Mouse (Mus musculus) embryonic facial prominence, embryonic 14.5 days (tissue): ENCODE measurements around the gene Zdhhc14. TPM values are rescaled to one million over a fixed set of nuclear protein-coding genes. Genes with fewer than 3 reads are reported as not detected.
A peak's percentile ranks its signal among the peaks of the same experiment; 100 is the strongest.

Experiments
- ATAC-seq: fragments of 200-750 bp; cut with Nextera tagmentation; 2 replicates; pipeline ENCODE4 v1.8.0; 2017; ENCODE audit warnings: low read depth, moderate number of reproducible peaks, moderate TSS enrichment
- DNase-seq: peaks from one replicate; pipeline ENCODE4 v3.0.0-alpha.2; 2015; ENCODE audit warnings: low spot score
- H3K27ac ChIP-seq: fragments of 300-500 bp; sonication (generic); replicated peaks from 2 replicates; pipeline ENCODE4 v1.5.1; 2014; ENCODE audit warnings: low read depth, mild to moderate bottlenecking, low read length, moderate library complexity
- H3K27me3 ChIP-seq: fragments of 300-500 bp; sonication (generic); replicated peaks from 2 replicates; pipeline ENCODE4 v1.6.1; 2014; ENCODE audit warnings: low read length; ENCODE audit not compliant: control insufficient read depth, insufficient read depth
- H3K36me3 ChIP-seq: fragments of 300-500 bp; sonication (generic); 2 replicates; pipeline ENCODE4 v1.6.1; 2014; ENCODE audit warnings: low read length, mixed read lengths; ENCODE audit not compliant: control insufficient read depth, insufficient read depth
- H3K4me1 ChIP-seq: fragments of 300-500 bp; sonication (generic); 2 replicates; pipeline ENCODE4 v1.6.1; 2014; ENCODE audit warnings: antibody characterized with exemption, low read length; ENCODE audit not compliant: control insufficient read depth, insufficient read depth
- H3K4me2 ChIP-seq: fragments of 300-500 bp; sonication (generic); 2 replicates; pipeline ENCODE4 v1.6.1; 2014; ENCODE audit warnings: low read depth, mild to moderate bottlenecking, low read length, moderate library complexity, mixed read lengths
- H3K4me3 ChIP-seq: fragments of 300-500 bp; sonication (generic); 2 replicates; pipeline ENCODE4 v1.5.1; 2014; ENCODE audit warnings: low read depth, mild to moderate bottlenecking, low read length
- H3K9ac ChIP-seq: fragments of 300-500 bp; sonication (generic); 2 replicates; pipeline ENCODE4 v1.6.1; 2014; ENCODE audit warnings: low read depth, mild to moderate bottlenecking, low read length, moderate library complexity, mixed read lengths
- H3K9me3 ChIP-seq: fragments of 300-500 bp; sonication (generic); 2 replicates; pipeline ENCODE4 v1.6.1; 2016; ENCODE audit warnings: low read length; ENCODE audit not compliant: control insufficient read depth
- WGBS: fragments of 180-500 bp; shearing (Covaris S2); extraction: QIAGEN DNeasy Blood & Tissue Kit; methylation state at CpG from one replicate; pipeline ENCODE4 v1.1.7; 2014; 5-methylcytosine and 5-hydroxymethylcytosine counted together
- polyA plus RNA-seq: library from polyadenylated mRNA; unstranded; fragments of >200 nt; fragmentation: Nextera tagmentation; extraction: Ambion mirVana; gene quantifications from 2 replicates; pipeline ENCODE4 v1.2.1, GENCODE M21; 2014

Gene Zdhhc14
- polyA plus RNA-seq, 1 experiment from 2014 or later: 4.6 TPM

DNA sequence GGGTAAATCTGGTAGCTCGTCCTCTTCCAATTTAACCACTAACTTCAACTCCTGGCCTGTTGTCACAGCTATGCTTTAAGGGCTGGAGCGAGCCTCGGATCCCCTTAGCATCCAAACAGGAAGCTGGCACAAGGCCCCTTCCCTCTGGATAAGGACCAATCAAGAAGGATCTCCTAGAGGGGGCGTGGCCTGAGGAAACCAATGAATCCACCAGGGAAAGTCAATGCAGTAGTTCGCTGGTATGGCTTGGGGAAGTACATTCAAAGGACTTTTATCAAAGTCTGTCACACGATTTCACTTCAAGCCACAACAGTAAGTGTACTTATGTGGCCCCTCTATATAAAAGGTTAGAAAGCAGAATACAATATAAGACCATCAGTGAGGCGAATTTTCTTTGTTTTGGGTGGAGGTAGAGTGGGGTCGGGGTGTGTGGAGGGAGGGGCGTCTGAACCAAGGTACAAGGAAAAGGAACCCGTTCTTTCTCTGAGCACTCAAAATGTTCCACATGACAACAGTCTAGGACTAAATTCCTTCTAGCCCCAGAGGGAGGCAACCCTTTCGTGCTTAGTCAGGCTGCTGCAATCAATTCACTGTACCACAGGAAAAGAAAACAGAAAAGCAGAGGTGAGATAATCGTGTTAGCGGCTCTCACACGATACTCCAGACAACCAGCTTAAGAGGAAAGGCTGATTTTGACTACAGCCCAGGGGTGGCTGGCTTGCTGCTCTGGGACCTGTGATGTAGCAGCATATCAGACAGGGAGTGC lies 16.2 kb upstream of the Zdhhc14 start:
- WGBS: 59% methylated on average over 14 of the region's 14 CpGs

DNA sequence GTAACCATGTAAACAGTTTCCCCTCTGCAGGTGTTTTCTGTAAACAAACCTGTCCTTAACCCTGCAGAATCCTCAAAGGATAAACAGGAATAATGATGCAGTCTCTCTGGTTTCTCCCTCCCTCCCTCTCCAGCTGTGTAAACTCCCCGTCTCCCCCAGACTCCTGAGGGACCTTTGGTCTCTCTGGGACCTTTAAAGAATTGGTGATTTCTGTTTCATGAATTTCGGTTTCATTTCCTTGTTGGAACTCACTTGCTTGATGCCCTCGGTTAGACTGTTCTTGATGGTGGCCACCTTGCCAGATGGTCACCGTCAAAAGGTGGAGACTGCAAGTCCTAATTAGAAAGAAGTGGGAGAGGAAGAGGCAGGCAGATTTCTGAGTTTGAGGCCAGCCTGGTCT lies 8.9 kb upstream of the Zdhhc14 start:
- WGBS: 62% methylated on average over 4 of the region's 4 CpGs
- DNase-seq (no peak), ATAC-seq (no peak)
- Histone ChIP-seq H3K27ac (no peak overlapping the region), H3K9me3 (no peaks in the 10 kb centered on the region), H3K27me3 (no peaks in the 10 kb centered on the region), H3K4me3 (no peak overlapping the region), H3K4me1 (no peaks in the 10 kb centered on the region), H3K4me2 (no peak overlapping the region), H3K36me3 (no peaks in the 10 kb centered on the region), H3K9ac (no peak overlapping the region)

More for the DNA sequence above, 16.2 kb upstream of the Zdhhc14 start:
- Histone ChIP-seq H3K27ac (no peak overlapping the region), H3K36me3 (no peaks in the 10 kb centered on the region), H3K4me1 (no peaks in the 10 kb centered on the region), H3K9ac (no peak overlapping the region), H3K4me2 (no peak overlapping the region), H3K27me3 (no peaks in the 10 kb centered on the region), H3K4me3 (no peak overlapping the region), H3K9me3 (no peaks in the 10 kb centered on the region)
- DNase-seq (peak; percentile 39), ATAC-seq (no peak)

DNA sequence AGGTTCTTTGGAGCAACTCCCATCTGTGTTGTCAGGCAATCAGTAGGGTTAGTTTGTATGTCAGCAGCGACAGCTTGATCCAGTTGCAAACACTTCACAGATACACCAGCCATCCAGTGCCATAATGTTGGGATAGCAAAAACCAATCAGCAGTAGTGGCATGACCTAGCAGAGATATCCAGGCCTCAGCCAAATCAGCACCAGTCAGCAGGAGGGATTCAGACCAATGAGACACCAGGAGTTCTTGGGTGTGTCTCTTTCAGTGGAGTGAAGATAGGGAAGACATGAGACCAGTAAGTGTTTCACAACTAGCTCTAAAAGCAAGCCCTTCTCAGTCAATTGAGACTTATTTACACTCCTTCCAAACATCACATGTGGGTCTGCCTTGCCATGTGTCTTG lies 7.7 kb upstream of the Zdhhc14 start:
- ATAC-seq: no peak
- H3K27ac ChIP-seq: no peak overlapping the region

DNA sequence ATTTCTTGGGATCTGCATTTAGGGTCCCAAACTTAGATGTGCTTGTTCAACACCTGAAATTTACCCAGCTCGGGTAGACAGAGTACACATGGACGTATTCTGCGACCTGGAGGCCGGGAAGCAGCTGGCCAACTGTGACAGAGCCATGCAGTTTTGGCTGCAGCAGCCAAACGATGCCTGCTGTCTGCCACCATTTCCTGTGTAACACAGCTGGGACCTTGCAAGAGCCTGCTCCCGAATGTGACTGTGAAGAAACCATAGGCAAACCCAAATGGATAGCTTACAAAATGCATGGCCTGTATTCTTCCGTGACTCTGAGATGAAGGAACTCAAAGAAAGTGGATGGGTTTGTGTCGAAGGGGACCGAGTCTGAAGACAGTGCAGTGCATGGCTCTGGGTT lies 4.2 kb upstream of the Zdhhc14 start:
- Histone ChIP-seq H3K9ac (0 out of 2 replicates have a peak overlapping the region, but pooled peaks have one; percentile 5), H3K4me2 (no peak overlapping the region), H3K4me1 (0 out of 2 replicates have a peak, but pooled peaks cover 3% of the 10 kb centered on the region), H3K9me3 (no peaks in the 10 kb centered on the region), H3K4me3 (no peak overlapping the region), H3K27me3 (no peaks in the 10 kb centered on the region), H3K36me3 (no peaks in the 10 kb centered on the region), H3K27ac (no peak overlapping the region)
- WGBS: 52% methylated on average over 9 of the region's 9 CpGs
- DNase-seq (no peak), ATAC-seq (no peak)

More for the DNA sequence above, 7.7 kb upstream of the Zdhhc14 start:
- H3K4me1 ChIP-seq: no peaks in the 10 kb centered on the region
- no peaks in the 10 kb centered on the region for H3K36me3 ChIP-seq
- no peak overlapping the region for H3K4me2 ChIP-seq
- WGBS: 97% methylated on average over 1 of the region's 1 CpGs
- H3K9ac ChIP-seq: no peak overlapping the region
- DNase-seq: no peak
- H3K27me3 ChIP-seq: no peaks in the 10 kb centered on the region
- H3K9me3 ChIP-seq: no peaks in the 10 kb centered on the region
- no peak overlapping the region for H3K4me3 ChIP-seq

DNA sequence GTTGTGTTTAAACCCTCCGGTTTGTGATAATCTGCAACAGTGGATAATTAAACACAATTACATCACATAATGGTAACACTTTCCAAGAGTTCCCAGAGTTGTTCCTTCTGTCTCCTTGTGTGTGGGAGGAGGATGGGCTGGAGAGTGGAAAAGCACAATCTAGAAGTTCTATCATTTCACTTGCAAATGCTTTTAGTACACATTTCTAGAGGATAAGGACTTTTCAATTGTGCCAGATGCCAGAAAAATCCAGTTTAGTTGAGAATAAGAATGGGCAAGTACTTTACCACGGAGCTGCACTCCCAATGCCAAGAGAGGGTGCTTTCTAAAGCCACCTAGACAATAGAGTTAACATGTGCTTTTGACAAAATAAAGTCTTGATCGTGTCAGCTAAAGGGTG lies 2.0 kb upstream of the Zdhhc14 start:
- WGBS: 82% methylated on average over 3 of the region's 3 CpGs
- H3K4me1 ChIP-seq: peaks cover 9% of the 10 kb centered on the region
- no peak overlapping the region; the same call in 1 of the 2 replicates for H3K9ac ChIP-seq
- no peaks in the 10 kb centered on the region for H3K36me3 ChIP-seq
- no peak for DNase-seq
- H3K4me3 ChIP-seq: no peak overlapping the region
- no peak overlapping the region for H3K4me2 ChIP-seq
- no peaks in the 10 kb centered on the region for H3K9me3 ChIP-seq
- no peak overlapping the region for H3K27ac ChIP-seq
- no peak for ATAC-seq
- H3K27me3 ChIP-seq: peaks cover 10% of the 10 kb centered on the region; the same call in 1 of the 2 replicates

DNA sequence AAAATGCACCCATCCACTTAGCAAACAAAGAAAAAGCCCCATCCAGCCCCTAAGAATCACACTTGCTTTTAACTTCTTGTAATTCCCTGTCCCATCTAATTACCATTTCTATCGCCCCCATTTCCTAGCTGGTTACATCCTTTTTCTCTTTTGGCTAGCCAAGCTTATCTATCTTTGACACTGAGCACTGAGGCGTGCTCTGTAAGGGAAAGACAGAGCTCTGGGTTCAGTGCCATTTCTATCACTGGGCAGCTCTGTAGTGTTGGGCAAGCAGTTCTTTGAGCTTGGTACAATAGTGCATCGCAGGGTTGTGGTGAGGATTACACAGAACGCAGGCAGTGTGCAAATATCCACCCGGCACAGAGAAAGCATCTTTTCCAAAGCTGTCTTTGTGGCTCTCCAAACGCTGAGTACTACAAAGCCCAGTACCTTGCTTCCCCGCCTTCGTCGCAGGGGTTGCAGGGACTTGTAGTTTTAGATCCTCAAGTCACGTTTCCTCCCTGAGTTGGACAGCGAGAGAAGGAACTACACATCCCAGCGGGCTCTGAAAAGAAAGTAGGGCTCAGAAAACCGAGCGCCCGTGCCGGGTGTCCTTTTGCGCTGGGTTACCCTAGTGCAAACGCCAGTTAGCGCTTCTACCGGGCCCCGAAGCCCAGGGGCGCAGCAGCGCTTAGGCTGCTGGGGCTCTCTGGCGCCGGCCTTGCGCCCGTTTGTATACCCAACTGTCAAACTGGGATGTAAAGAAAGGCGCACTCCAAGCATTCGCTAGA lies 1.1 kb upstream of the Zdhhc14 start:
- H3K4me2 ChIP-seq: peak overlapping the region; percentile 98
- peaks cover 10% of the 10 kb centered on the region; the same call in 1 of the 2 replicates for H3K27me3 ChIP-seq
- peak overlapping the region; percentile 89 for H3K27ac ChIP-seq
- peaks cover 9% of the 10 kb centered on the region for H3K4me1 ChIP-seq
- 2% methylated on average over 29 of the region's 29 CpGs for WGBS
- H3K9ac ChIP-seq: peak overlapping the region; percentile 76
- H3K9me3 ChIP-seq: no peaks in the 10 kb centered on the region
- peak; percentile 98 for DNase-seq
- H3K36me3 ChIP-seq: no peaks in the 10 kb centered on the region
- peak; percentile 90 for ATAC-seq
- peak overlapping the region; percentile 74 for H3K4me3 ChIP-seq

DNA sequence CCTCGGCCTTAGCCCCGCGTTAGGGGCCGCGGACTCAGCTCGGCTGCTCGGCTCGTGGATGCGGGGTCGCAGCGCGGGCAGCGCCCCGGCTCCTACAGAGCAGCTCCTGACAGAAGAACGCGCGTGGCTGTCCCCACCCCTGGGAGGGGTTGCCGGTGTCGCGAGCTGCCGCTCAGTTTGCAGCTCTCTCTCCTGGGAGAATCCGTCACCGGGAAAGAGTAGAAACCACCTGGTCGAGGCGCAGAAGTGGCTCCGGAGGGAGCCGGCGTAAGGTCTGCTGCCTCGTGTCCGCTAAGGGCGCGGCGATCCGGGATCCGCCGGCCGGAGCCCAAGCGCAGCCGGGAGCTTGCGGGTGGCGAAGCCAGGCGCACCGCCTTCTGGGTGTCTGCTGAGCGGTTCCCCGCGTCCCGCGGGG lies 396 bp downstream of the Zdhhc14 start:
- Histone ChIP-seq H3K9me3 (no peaks in the 10 kb centered on the region), H3K4me2 (peak overlapping the region; percentile 98), H3K27me3 (peaks cover 10% of the 10 kb centered on the region; the same call in 1 of the 2 replicates), H3K4me3 (peak overlapping the region; percentile 74), H3K9ac (peak overlapping the region; percentile 76), H3K4me1 (peaks cover 9% of the 10 kb centered on the region), H3K36me3 (no peaks in the 10 kb centered on the region), H3K27ac (peak overlapping the region; percentile 53)
- ATAC-seq (peak; percentile 53), DNase-seq (peak; percentile 58)
- 0% methylated on average over 14 of the region's 48 CpGs for WGBS

DNA sequence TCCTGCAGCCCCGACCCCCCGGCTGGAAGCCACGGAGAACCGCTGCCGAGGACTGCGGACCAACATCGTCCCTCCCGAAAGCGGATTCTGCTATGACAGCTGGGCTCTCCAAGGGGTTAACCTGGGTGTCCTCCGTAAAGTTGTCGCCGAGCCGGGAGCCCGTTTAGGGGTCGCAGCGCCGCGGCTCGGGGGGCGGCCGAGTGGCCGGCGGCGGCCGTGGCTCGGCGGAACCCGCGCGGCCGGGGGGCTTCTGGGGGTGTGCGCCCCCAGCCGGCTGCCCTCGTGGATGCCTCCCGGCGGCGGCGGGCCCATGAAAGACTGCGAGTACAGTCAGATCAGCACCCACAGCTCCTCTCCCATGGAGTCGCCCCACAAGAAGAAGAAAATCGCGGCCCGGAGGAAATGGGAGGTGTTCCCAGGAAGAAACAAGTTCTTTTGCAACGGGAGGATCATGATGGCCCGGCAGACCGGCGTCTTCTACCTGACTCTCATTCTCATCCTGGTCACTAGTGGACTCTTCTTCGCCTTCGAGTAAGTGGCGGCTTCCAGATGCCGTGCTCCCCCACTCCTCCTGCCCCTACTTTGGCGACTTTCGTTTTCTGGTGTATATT lies 909 bp downstream of the Zdhhc14 start:
- Histone ChIP-seq H3K9ac (peak overlapping the region; percentile 76), H3K4me2 (peak overlapping the region; percentile 98), H3K9me3 (no peaks in the 10 kb centered on the region), H3K36me3 (no peaks in the 10 kb centered on the region), H3K27ac (peak overlapping the region; percentile 53), H3K4me3 (peak overlapping the region; percentile 74), H3K27me3 (peaks cover 10% of the 10 kb centered on the region; the same call in 1 of the 2 replicates), H3K4me1 (peaks cover 9% of the 10 kb centered on the region)
- ATAC-seq (no peak), DNase-seq (peak; percentile 13)
- 4% methylated on average over 19 of the region's 53 CpGs for WGBS
